Mouse (Mus musculus): Measurements from ENCODE around the gene Mast2.

DNA sequence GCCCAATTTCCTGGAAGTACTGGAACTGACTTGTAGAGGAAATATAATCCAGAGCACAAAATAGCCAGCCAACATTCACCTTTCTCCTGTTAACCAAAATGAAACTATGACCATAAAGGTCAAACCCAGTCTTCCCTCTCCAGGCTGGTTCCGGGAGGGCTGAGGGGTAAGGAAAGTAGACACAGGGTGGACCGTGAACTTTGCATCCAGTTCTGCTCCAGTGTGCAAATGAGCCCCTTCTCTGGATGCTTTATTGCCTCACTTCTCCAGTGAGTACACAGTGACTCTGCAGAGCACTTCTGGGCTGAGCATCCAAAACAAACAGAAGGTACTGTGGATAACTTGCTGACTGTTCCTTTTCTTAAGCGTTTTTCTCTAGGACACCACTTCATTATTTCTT lies 36.0 kb upstream of the Mast2 start:
- no peak for TF ChIP-seq ZMIZ1 (IDR thresholded peaks at IDR 0.05; ENCODE audit: low read depth, low read length)
- TF ChIP-seq POLR2A (IDR thresholded peaks at IDR 0.05; ENCODE audit: low read depth, low read length): no peak
- TF ChIP-seq USF1 (IDR thresholded peaks at IDR 0.05; ENCODE audit: low read depth, low read length): no peak
- no peak for TF ChIP-seq HCFC1 (IDR thresholded peaks at IDR 0.05; ENCODE audit: low read depth, low read length)
- no peak for TF ChIP-seq CTCF (conservative IDR thresholded peaks at IDR 0.05 in 1 of 2, IDR thresholded peaks at IDR 0.05 in 1 of 2; ENCODE audit: low read depth in 2 of 2, low read length in 2 of 2)
- no peak for TF ChIP-seq SMC3 (IDR thresholded peaks at IDR 0.05; ENCODE audit: low read depth, low read length)
- TF ChIP-seq JUN (IDR thresholded peaks at IDR 0.05; ENCODE audit: insufficient read depth, low read depth, low read length): no peak
- TF ChIP-seq MAX (IDR thresholded peaks at IDR 0.05; ENCODE audit: low read length): no peak
- TF ChIP-seq CHD2 (IDR thresholded peaks at IDR 0.05; ENCODE audit: low read length): no peak
- TF ChIP-seq MAZ (IDR thresholded peaks at IDR 0.05; ENCODE audit: low read depth, low read length): no peak
- TF ChIP-seq ZKSCAN1 (IDR thresholded peaks at IDR 0.05; ENCODE audit: borderline replicate concordance, low read depth, low read length): no peak
- TF ChIP-seq BHLHE40 (IDR thresholded peaks at IDR 0.05; ENCODE audit: low read depth, low read length): no peak

Measured in CH12.LX (cell line).